Mouse (Mus musculus) kidney, embryonic 14.5 days (tissue): ENCODE results near the gene Gm47841. TPM values are rescaled to one million over a fixed set of nuclear protein-coding genes. Genes with fewer than 3 reads are reported as not detected.

Experiments used
- ATAC-seq: fragments of 200-750 bp; cut with Nextera tagmentation; 2 replicates; pipeline ENCODE4 v1.8.0; 2017; ENCODE audit warnings: moderate number of reproducible peaks, mild to moderate bottlenecking, moderate TSS enrichment, moderate library complexity; ENCODE audit not compliant: low FRiP score, low TSS enrichment
- H3K27ac ChIP-seq: fragments of 300-500 bp; sonication (generic); 2 replicates; pipeline ENCODE4 v1.5.1; 2014; ENCODE audit warnings: low read depth, mild to moderate bottlenecking, low read length, moderate library complexity, mixed read lengths
- H3K27me3 ChIP-seq: fragments of 300-500 bp; sonication (generic); 2 replicates; pipeline ENCODE4 v1.6.1; 2014; ENCODE audit warnings: mild to moderate bottlenecking, low read length; ENCODE audit not compliant: control insufficient read depth, insufficient read depth
- H3K36me3 ChIP-seq: fragments of 300-500 bp; sonication (generic); 2 replicates; pipeline ENCODE4 v1.6.1; 2014; ENCODE audit warnings: low read length, mixed read lengths; ENCODE audit not compliant: control insufficient read depth, insufficient read depth
- H3K4me1 ChIP-seq: fragments of 300-500 bp; sonication (generic); 2 replicates; pipeline ENCODE4 v1.6.1; 2014; ENCODE audit warnings: low read length, mixed read lengths; ENCODE audit not compliant: control insufficient read depth, insufficient read depth
- H3K4me2 ChIP-seq: fragments of 300-500 bp; sonication (generic); replicated peaks from 2 replicates; pipeline ENCODE4 v1.6.1; 2014; ENCODE audit warnings: low read depth, mild to moderate bottlenecking, low read length
- H3K4me3 ChIP-seq: fragments of 300-500 bp; sonication (generic); 2 replicates; pipeline ENCODE4 v1.5.1; 2014; ENCODE audit warnings: mild to moderate bottlenecking, low read length
- H3K9ac ChIP-seq: fragments of 300-500 bp; sonication (generic); 2 replicates; pipeline ENCODE4 v1.6.1; 2014; ENCODE audit warnings: low read depth, mild to moderate bottlenecking, low read length, moderate library complexity
- H3K9me3 ChIP-seq: fragments of 300-500 bp; sonication (generic); 2 replicates; pipeline ENCODE4 v1.6.1; 2016; ENCODE audit warnings: low read length; ENCODE audit not compliant: control insufficient read depth
- WGBS: fragments of 180-500 bp; shearing (Covaris S2); extraction: QIAGEN DNeasy Blood & Tissue Kit; methylation state at CpG from one replicate; pipeline ENCODE4 v1.1.7; 2014; 5-methylcytosine and 5-hydroxymethylcytosine counted together
- polyA plus RNA-seq: library from polyadenylated mRNA; unstranded; fragments of >200 nt; fragmentation: Nextera tagmentation; extraction: Ambion mirVana; gene quantifications from 2 replicates; pipeline ENCODE4 v1.2.1, GENCODE M21; 2014

The Gm47841 gene
- not detected in 2 replicates for polyA plus RNA-seq

DNA sequence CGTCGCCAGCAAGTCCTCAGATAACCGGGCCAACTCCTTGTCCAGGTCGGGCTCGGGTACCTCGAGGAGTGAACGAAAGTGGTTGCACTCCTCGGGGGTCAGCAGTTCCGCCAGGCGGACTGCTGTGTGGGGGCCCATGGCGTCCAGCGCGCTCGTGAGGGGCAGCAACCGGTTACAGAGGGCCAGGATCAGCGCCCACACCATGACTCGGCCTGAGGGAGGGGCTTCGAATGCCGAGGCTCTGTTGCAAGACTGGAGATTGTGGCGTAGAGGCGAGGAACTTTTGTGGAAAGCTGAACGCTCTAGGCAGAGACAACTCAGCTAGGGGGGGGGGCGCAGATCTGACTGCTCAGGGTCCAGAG is at the start of gene Gm47841:
Gm47841 (minus strand) TSS at position 204 of the 362 bp plus-strand sequence.
- ATAC-seq, result no peak; the same call in 1 of the 2 replicates
- Histone ChIP-seq H3K9ac (peak within 1 kb of the TSS; percentile 60), H3K4me1 (peaks cover 11% of the 10 kb centered on the region), H3K9me3 (no peaks in the 10 kb centered on the region), H3K4me2 (peak within 1 kb of the TSS; percentile 98), H3K36me3 (peaks cover 4% of the 10 kb centered on the region; the same call in 1 of the 2 replicates), H3K4me3 (peak within 1 kb of the TSS; percentile 50), H3K27ac (no peak within 1 kb of the TSS), H3K27me3 (peaks cover 46% of the 10 kb centered on the region)
- under 1% methylated on average over 23 of the region's 23 CpGs for WGBS

DNA sequence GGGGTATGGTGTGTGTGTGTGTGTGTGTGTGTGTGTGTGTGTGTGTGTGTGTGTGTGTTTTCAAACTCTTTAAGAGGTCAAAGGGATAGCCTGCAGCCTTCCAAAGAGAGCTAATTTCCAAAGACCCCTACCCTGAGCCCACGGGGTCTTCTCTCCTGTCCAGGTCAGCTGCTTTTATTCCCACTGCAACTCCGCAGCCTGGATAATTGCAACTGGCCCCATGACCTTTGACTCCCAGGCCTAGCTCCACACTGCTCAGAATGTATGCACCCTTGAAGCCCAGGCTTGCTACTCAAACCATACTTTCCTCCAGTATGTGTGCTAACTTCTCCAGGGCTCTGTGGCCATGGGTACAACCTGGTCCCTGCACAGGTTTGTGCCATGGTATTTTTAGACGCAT is 48.2 kb upstream of the Gm47841 start:
- 48% methylated on average over 3 of the region's 3 CpGs for WGBS
- Histone ChIP-seq H3K9me3 (no peaks in the 10 kb centered on the region; the same call in 1 of the 2 replicates), H3K36me3 (no peaks in the 10 kb centered on the region), H3K4me2 (no peak overlapping the region), H3K4me3 (no peak overlapping the region), H3K27ac (no peak overlapping the region), H3K9ac (no peak overlapping the region), H3K27me3 (peaks cover 4% of the 10 kb centered on the region; the same call in 1 of the 2 replicates), H3K4me1 (peaks cover 37% of the 10 kb centered on the region)
- ATAC-seq, result no peak

DNA sequence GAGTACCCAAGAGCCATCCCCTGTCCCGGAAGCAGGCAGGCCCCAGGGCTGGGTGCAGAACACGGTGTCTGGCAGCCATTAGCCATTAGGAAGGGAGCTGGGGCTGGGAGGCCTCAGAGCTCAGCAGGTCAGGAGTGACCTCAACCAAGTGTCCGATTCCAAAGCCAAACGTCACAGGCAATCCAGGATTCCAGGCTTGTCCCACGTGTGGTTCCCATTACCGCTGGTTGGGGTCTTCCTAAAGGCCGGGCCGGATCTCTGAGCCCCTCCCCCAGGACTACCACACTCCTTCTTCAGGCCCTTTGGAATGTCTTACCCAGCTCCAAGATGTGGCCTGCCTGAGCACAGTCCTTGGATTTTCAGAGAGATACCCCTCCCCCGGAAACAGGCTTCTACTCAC is 47.8 kb upstream of the Gm47841 start:
- Histone ChIP-seq H3K4me1 (peaks cover 37% of the 10 kb centered on the region), H3K9me3 (no peaks in the 10 kb centered on the region), H3K4me3 (no peak overlapping the region), H3K27ac (no peak overlapping the region), H3K9ac (no peak overlapping the region), H3K4me2 (no peak overlapping the region), H3K36me3 (no peaks in the 10 kb centered on the region), H3K27me3 (peaks cover 4% of the 10 kb centered on the region; the same call in 1 of the 2 replicates)
- no peak for ATAC-seq
- 25% methylated on average over 9 of the region's 9 CpGs for WGBS

DNA sequence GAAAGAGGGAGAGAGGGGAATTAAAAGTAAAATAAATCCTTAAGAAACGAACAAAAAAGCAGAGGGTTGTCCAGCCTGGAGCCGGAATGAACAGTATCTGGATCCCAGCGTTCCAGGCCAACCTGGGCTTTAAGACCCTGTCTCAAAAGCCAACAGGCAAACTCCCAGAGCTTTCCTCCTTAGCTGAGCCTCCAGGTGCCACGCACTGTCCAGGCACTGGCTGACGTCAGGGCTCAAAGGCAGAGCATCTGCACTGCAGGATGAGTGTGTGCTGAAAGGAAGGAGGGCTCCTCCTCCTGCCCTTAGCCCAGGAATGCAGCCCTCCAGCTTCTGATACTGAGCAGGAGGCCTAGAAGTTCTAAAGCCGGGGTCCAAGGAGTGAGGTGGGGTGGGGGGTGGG is 46.8 kb upstream of the Gm47841 start:
- no peak overlapping the region for H3K9ac ChIP-seq
- H3K36me3 ChIP-seq, result no peaks in the 10 kb centered on the region
- no peak for ATAC-seq
- no peaks in the 10 kb centered on the region; the same call in 1 of the 2 replicates for H3K27me3 ChIP-seq
- peaks cover 37% of the 10 kb centered on the region for H3K4me1 ChIP-seq
- no peak overlapping the region for H3K27ac ChIP-seq
- no peak overlapping the region for H3K4me2 ChIP-seq
- H3K4me3 ChIP-seq, result no peak overlapping the region
- WGBS, result 36% methylated on average over 6 of the region's 6 CpGs
- H3K9me3 ChIP-seq, result no peaks in the 10 kb centered on the region

DNA sequence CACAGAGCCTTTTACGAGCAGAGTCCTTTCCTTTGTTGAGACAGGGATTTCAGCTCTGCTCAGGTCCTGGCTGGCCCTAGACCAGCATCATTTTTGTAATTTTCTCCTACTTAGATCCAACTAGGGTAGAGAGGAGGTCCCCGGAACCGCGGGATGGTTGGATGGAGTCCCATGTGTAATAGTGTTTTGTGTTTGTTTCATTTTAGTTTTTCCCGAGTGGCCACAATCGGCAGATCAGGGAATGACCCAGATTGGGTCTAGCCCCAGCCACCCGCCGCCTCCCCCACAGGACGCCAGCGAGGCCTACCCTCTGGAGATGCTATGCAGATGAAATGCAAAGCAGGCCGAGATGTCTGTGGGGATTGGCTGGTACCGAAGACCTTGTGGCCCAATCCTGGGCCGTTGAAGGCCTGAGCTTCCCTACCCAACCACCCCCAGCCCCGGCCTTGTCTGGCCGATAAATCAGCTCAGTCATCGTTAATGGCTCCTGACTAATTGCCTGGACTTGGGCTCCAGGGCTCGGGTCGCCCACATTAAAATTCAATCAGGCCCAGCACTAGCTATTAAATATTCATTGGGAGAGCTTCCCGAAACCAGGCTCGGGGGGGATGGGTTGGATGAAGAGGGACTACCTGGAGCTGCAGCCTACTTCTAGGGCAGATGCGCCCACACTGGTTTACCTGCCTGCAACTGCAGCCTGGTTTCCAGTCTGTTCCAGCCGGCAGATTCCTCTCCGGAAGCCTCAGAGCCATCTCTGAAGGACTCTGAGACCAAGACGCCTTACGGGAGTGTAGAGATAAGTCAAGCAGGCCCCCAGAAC is 45.8 kb upstream of the Gm47841 start:
- Histone ChIP-seq H3K9me3 (no peaks in the 10 kb centered on the region), H3K27ac (peak overlapping the region; percentile 79), H3K4me1 (peaks cover 34% of the 10 kb centered on the region), H3K36me3 (no peaks in the 10 kb centered on the region), H3K4me2 (peak overlapping the region; percentile 33), H3K27me3 (no peaks in the 10 kb centered on the region; the same call in 1 of the 2 replicates), H3K9ac (no peak overlapping the region), H3K4me3 (0 out of 2 replicates have a peak overlapping the region, but pooled peaks have one; percentile 6)
- ATAC-seq, result peak; percentile 92
- 5% methylated on average over 25 of the region's 25 CpGs for WGBS

DNA sequence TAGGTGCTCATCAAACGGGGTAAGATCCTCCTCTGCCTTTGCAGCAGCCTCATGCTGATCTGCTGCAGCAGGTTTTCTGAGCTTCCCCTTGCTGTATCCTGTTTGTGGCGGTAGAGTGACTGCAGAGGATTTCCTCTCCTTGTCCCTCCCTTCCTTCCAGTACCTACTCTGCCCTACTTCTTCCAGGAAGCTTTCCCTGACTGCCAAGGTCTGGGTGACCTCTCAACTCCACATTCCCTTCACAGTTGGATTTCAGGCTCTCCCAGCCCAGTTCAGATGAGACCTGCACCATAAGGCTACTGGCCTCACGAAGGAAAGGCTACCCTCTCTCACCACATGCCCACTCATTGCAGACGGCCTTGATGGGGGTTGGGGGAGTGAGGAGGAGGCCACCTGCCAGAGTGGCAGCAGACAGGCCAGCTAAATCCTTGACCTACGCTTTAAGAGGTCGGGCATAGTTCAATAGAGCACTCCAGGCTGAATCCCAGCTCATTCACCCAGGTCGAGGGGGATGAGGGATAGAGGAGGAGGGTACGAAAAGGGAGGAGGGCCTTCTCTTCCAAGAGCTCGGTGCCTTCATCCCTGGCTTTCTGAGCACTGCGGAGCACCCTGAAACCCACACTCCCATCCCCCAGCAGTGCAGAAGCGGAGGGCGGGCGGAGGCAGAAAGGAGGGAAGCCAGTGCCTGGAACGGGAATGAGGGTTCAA is 45.1 kb upstream of the Gm47841 start:
- no peaks in the 10 kb centered on the region for H3K9me3 ChIP-seq
- H3K36me3 ChIP-seq, result no peaks in the 10 kb centered on the region
- 0 out of 2 replicates have a peak overlapping the region, but pooled peaks have one; percentile 6 for H3K4me3 ChIP-seq
- peak overlapping the region; percentile 79 for H3K27ac ChIP-seq
- peak; percentile 35 for ATAC-seq
- no peak overlapping the region for H3K9ac ChIP-seq
- H3K4me2 ChIP-seq, result peak overlapping the region; percentile 33
- 25% methylated on average over 14 of the region's 14 CpGs for WGBS
- no peaks in the 10 kb centered on the region; the same call in 1 of the 2 replicates for H3K27me3 ChIP-seq
- peaks cover 27% of the 10 kb centered on the region for H3K4me1 ChIP-seq

DNA sequence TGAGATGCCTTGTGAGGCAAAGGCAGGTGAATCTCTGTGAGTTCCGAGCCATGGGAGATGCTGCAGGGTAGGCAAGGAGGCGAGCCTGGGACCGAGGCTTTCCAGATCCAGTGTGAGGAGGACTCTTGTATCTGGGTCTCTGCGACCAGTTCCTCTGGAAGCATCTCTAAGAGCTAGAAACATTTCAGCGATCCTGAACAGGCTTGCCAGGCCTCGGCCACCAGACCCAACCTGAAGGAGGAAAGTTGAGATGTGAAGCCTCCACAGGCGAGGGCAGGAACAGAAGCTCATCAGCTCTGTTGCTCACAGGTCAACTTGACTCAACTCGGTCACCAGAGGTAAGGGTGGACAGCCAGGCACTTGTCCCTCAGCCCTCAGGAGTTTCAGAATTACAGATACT is 44.4 kb upstream of the Gm47841 start:
- H3K9me3 ChIP-seq, result no peaks in the 10 kb centered on the region
- no peak overlapping the region for H3K9ac ChIP-seq
- no peaks in the 10 kb centered on the region; the same call in 1 of the 2 replicates for H3K27me3 ChIP-seq
- WGBS, result 93% methylated on average over 8 of the region's 8 CpGs
- H3K4me1 ChIP-seq, result peaks cover 27% of the 10 kb centered on the region
- H3K4me3 ChIP-seq, result no peak overlapping the region
- no peaks in the 10 kb centered on the region for H3K36me3 ChIP-seq
- no peak for ATAC-seq
- H3K27ac ChIP-seq, result no peak overlapping the region
- no peak overlapping the region for H3K4me2 ChIP-seq

DNA sequence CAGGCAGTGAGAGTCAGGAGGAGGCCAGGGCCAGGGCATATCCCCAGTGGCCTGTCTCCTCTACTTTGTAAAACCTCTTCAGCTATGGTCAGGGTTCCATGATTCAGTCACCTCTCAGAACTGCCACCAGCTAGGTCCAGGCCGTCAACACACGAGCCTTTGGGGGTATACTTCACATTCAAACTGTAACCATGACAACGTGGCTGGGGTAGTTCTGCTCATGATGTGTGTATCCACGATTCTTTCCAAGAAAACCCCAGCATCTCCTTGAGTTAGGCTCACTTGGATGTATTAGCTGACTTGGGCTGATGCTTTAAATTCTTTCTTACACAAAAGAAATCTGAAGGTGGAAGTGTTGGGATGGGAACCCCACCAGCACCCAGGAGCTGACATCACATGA is 41.1 kb upstream of the Gm47841 start:
- no peaks in the 10 kb centered on the region for H3K9me3 ChIP-seq
- no peaks in the 10 kb centered on the region; the same call in 1 of the 2 replicates for H3K27me3 ChIP-seq
- no peaks in the 10 kb centered on the region for H3K36me3 ChIP-seq
- H3K27ac ChIP-seq, result no peak overlapping the region
- no peak overlapping the region for H3K9ac ChIP-seq
- H3K4me1 ChIP-seq, result peaks cover 17% of the 10 kb centered on the region
- H3K4me2 ChIP-seq, result no peak overlapping the region
- 73% methylated on average over 4 of the region's 4 CpGs for WGBS
- no peak for ATAC-seq
- H3K4me3 ChIP-seq, result no peak overlapping the region

DNA sequence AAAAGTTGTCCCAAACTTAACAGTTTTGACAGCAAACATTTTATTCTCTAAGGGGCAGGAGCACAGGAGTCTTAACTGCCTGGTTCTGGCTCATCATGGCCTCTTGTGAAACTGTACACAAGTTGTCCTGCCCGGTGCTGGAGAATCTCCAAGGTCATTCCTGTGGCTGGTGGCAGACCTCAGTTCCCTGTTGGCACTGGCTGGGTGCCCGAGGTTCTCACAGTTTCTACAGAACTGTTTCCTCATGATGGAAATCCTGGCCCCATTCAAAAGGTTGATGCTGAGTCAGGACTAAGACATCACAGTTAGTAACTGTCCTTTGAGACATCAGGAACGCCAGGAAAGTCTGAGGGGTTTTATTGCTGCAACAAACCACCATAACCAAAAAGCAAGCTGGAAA is 39.8 kb upstream of the Gm47841 start:
- Histone ChIP-seq H3K4me2 (no peak overlapping the region), H3K4me1 (peaks cover 8% of the 10 kb centered on the region; the same call in 1 of the 2 replicates), H3K27me3 (no peaks in the 10 kb centered on the region; the same call in 1 of the 2 replicates), H3K9ac (no peak overlapping the region), H3K9me3 (no peaks in the 10 kb centered on the region), H3K4me3 (no peak overlapping the region), H3K36me3 (no peaks in the 10 kb centered on the region), H3K27ac (no peak overlapping the region)
- no peak for ATAC-seq
- WGBS, result 69% methylated on average over 3 of the region's 3 CpGs
